15 mouse cellular contexts compared by ENCODE assay signal in the genomic region with DNA sequence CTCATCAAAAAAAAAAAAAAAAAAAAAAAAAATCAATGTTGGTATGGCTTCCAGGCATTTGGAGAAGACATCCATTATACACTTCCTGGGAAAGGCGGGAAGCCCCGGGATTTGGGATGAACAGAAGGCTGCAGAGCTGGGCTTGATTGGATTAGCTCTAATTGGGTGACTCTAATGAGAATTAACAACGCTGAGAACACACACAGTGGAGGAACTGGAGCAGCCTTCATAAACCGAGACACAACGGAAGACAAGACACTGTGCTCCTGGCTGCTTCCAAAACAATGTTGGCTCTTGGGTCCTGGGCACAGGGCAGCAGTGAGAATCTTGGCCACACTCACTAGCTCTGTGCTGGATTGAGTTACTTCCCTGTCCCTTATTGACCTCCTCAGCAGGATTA.
A peak's percentile ranks its signal among the peaks of the same experiment; 100 is the strongest.
DNase-seq lines count a peak whose midpoint lies in the region; ATAC-seq lines count a peak whose summit lies in the region.
"Had no signal": no experiment of that assay in that cellular context is flagged by ENCODE, and none has a peak within 500 bp of the region (broad histone marks: within the 10 kb centered on the region; RNA-seq: fewer than 3 reads in every experiment).

No protein-coding gene starts in this region.

- WGBS in limb, embryonic 11.5 days = 24% methylated on average over 5 of the region's 5 CpGs
- 44% methylated on average over 5 of the region's 5 CpGs for WGBS in limb, embryonic 10.5 days
- 4% methylated on average over 5 of the region's 5 CpGs for WGBS in forebrain, embryonic 16.5 days

- peak; percentile 71 to 79 for DNase-seq in cerebellum, postnatal 10 days
- DNase-seq in cerebellum, adult 9-10 months = no peak
- peak; percentile 25 for DNase-seq in limb, embryonic 11.5 days (ENCODE audit: low spot score)
- DNase-seq in limb, embryonic 10.5 days (ENCODE audit: low spot score) = no peak
- peak; percentile 93 for DNase-seq in retina, postnatal 1 day
- DNase-seq in testis, postnatal 10 days (ENCODE audit: low spot score) = no peak
- DNase-seq: adrenal gland, postnatal 14 days; kidney, adult 2 months; kidney, postnatal 4 days; thymus, postnatal 4 days had no signal

- ATAC-seq in limb, embryonic 11.5 days (ENCODE audit: insufficient number of reproducible peaks, low FRiP score, low TSS enrichment, low read depth) = no peak
- peak; percentile 47; the same call in 1 of the 2 replicates for ATAC-seq in forebrain, embryonic 16.5 days
- no peak for ATAC-seq in inflammation-experienced regulatory T-cells, adult 6 months

- no peaks in the 10 kb centered on the region for H3K36me3 ChIP-seq in limb, embryonic 11.5 days (ENCODE audit: control insufficient read depth, insufficient read depth, low read length)
- H3K36me3 ChIP-seq in limb, embryonic 10.5 days = no peaks in the 10 kb centered on the region
- H3K36me3 ChIP-seq in forebrain, embryonic 16.5 days (ENCODE audit: control insufficient read depth, insufficient read depth) = no peaks in the 10 kb centered on the region
- H3K36me3 ChIP-seq: heart, embryonic 13.5 days; limb, embryonic 12.5 days; neural tube, embryonic 13.5 days had no signal

- H3K9me3 ChIP-seq in limb, embryonic 11.5 days (ENCODE audit: control insufficient read depth, low read length) = no peaks in the 10 kb centered on the region
- no peaks in the 10 kb centered on the region for H3K9me3 ChIP-seq in limb, embryonic 10.5 days (replicated peaks)
- H3K9me3 ChIP-seq in forebrain, embryonic 16.5 days (ENCODE audit: control insufficient read depth, low read length) = no peaks in the 10 kb centered on the region
- H3K9me3 ChIP-seq: heart, embryonic 13.5 days; limb, embryonic 12.5 days; neural tube, embryonic 13.5 days had no signal

- H3K4me1 ChIP-seq in limb, embryonic 11.5 days (ENCODE audit: control insufficient read depth, insufficient read depth, low read length) = 0 out of 2 replicates have a peak, but pooled peaks cover 2% of the 10 kb centered on the region
- peaks cover 22% of the 10 kb centered on the region for H3K4me1 ChIP-seq in limb, embryonic 10.5 days
- peaks cover 6% of the 10 kb centered on the region for H3K4me1 ChIP-seq in forebrain, embryonic 16.5 days (replicated peaks; ENCODE audit: control insufficient read depth, insufficient read depth, low read length)
- H3K4me1 ChIP-seq: heart, embryonic 13.5 days had no signal

- H3K4me2 ChIP-seq in limb, embryonic 11.5 days (ENCODE audit: low read depth, severe bottlenecking) = no peak overlapping the region
- H3K4me2 ChIP-seq in forebrain, embryonic 16.5 days (ENCODE audit: low read length) = no peak overlapping the region
- H3K4me2 ChIP-seq: heart, embryonic 13.5 days; limb, embryonic 12.5 days; neural tube, embryonic 13.5 days had no signal

- H3K9ac ChIP-seq in limb, embryonic 11.5 days (ENCODE audit: low read length) = no peak overlapping the region
- no peak overlapping the region for H3K9ac ChIP-seq in forebrain, embryonic 16.5 days (replicated peaks; ENCODE audit: low read depth, low read length)
- H3K9ac ChIP-seq: heart, embryonic 13.5 days; limb, embryonic 12.5 days; neural tube, embryonic 13.5 days had no signal

- H3K4me3 ChIP-seq in limb, embryonic 11.5 days (ENCODE audit: low read depth, low read length) = no peak overlapping the region
- H3K4me3 ChIP-seq in limb, embryonic 10.5 days = no peak overlapping the region
- no peak overlapping the region for H3K4me3 ChIP-seq in forebrain, embryonic 16.5 days (replicated peaks; ENCODE audit: low read length)
- H3K4me3 ChIP-seq: heart, embryonic 13.5 days; limb, embryonic 12.5 days; neural tube, embryonic 13.5 days had no signal

- no peaks in the 10 kb centered on the region for H3K27me3 ChIP-seq in limb, embryonic 11.5 days (ENCODE audit: control insufficient read depth, insufficient read depth, low read length)
- no peaks in the 10 kb centered on the region for H3K27me3 ChIP-seq in limb, embryonic 10.5 days (ENCODE audit: low read depth, poor library complexity, severe bottlenecking)
- no peaks in the 10 kb centered on the region for H3K27me3 ChIP-seq in forebrain, embryonic 16.5 days (replicated peaks; ENCODE audit: control insufficient read depth, insufficient read depth, low read length)
- H3K27me3 ChIP-seq: limb, embryonic 12.5 days; neural tube, embryonic 13.5 days had no signal

- H3K27ac ChIP-seq in limb, embryonic 11.5 days (replicated peaks; ENCODE audit: low read depth, low read length) = no peak overlapping the region
- H3K27ac ChIP-seq in limb, embryonic 10.5 days = no peak overlapping the region
- no peak overlapping the region for H3K27ac ChIP-seq in forebrain, embryonic 16.5 days (ENCODE audit: low read length)
- H3K27ac ChIP-seq: heart, embryonic 13.5 days; limb, embryonic 12.5 days; neural tube, embryonic 13.5 days had no signal

Comparison
In these comparisons a context has a peak if more than half of its experiments do, and no peak if none do; other contexts are left out.
1. DNase-seq: peak in cerebellum, postnatal 10 days (2 of 2), limb, embryonic 11.5 days (single experiment) and retina, postnatal 1 day (single experiment); none in cerebellum, adult 9-10 months (single experiment), limb, embryonic 10.5 days (single experiment) and testis, postnatal 10 days (single experiment).